Mouse (Mus musculus) v-Abl transformed pro-B cells (cell line): ENCODE measurements around the gene Entpd3.

Experiments used
- in situ Hi-C, 2 experiments: fragments of 400-800 bp; cut with MboI; formaldehyde crosslinking; loops; one replicate each; pipeline ENCODE4 v1.15.1; 2025; ENCODE audit not compliant: unreplicated experiment in 2 of 2

Entpd3 gene

DNA sequence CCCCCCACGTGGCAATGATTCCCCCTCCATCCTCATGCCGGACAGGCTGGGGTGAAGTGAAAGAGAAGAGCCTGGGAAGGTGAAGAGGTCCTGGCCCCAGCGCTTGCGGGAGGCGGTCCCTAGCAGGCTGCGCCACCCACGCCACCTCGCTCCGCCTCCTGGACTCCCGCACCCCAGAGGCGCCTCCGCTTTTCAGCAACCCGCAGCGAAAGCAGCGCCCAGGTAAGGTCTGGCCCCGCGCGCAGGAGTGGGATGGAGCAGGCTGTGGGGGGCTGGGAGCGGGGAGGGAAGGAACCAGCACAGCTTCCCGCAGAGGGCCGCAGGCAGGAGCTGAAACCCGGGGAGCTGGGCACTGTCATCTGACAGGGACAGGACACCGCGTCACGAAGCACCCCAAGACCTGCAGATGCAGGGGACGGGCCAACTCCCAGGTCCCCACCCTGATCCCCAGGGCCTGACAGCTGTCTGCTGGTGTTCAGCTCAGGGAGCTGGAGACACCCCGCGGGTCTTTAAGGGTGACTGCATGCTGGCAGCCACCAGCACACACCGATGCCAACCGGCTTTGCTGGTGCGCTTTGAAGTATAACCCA, at the start of gene Entpd3:
Gene Entpd3 (plus strand): TSS at position 157 of the 590 bp plus-strand sequence.
- in situ Hi-C loops: no loop called here

DNA sequence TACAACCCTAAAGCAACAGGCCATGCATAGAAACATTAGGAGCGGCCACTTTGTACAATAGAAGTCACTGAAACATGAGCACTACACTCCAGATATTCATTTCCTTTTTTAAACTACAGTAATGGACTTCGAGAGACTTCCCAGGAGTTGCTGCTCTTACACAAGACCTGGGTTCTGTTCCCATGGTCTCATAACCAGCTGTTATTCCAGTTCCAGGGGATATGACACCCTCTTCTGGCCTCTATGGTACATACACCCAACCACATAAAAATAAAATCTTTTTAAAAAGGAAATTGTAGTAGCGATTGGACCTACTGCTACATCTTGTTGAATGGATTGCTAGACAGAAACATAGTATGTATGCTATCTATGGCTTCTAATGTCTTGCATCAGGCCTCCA, 48.1 kb upstream of the Entpd3 start:
- in situ Hi-C loops: loop anchor here (10.0 to 25.0 kb wide), 5 partner anchors 357 to 1496 kb away; partner anchors contain the start of genes Ctnnb1 (in 1 of the 2) and Pomgnt2 (in 1 of the 2)

DNA sequence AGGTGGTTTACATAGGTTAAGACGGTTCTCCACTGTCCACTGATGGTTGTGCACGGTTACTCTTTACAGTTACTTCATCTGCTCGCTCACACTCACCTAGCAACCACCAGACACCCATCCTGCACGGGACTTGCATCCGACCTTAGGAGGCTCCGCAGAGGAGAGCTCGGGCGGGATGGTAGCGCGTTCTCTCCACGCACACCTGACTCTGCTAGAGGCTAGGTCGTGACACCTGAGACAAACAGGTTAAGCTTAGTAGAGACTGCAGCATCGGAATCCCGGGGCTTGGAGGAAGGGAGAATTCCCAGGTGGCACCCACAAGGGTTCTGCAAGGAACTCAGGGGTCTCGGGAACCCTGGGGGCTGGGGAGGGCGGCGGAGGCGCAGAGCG, 47.6 kb upstream of the Entpd3 start, which contains the start of gene Eif1b:
Gene Eif1b (plus strand): TSS at position 223 of the 390 bp plus-strand sequence.
- in situ Hi-C loops: loop anchor here (10.0 to 25.0 kb wide), 5 partner anchors 357 to 1495 kb away; partner anchors contain the start of genes Ctnnb1 (in 1 of the 2) and Pomgnt2 (in 1 of the 2)

DNA sequence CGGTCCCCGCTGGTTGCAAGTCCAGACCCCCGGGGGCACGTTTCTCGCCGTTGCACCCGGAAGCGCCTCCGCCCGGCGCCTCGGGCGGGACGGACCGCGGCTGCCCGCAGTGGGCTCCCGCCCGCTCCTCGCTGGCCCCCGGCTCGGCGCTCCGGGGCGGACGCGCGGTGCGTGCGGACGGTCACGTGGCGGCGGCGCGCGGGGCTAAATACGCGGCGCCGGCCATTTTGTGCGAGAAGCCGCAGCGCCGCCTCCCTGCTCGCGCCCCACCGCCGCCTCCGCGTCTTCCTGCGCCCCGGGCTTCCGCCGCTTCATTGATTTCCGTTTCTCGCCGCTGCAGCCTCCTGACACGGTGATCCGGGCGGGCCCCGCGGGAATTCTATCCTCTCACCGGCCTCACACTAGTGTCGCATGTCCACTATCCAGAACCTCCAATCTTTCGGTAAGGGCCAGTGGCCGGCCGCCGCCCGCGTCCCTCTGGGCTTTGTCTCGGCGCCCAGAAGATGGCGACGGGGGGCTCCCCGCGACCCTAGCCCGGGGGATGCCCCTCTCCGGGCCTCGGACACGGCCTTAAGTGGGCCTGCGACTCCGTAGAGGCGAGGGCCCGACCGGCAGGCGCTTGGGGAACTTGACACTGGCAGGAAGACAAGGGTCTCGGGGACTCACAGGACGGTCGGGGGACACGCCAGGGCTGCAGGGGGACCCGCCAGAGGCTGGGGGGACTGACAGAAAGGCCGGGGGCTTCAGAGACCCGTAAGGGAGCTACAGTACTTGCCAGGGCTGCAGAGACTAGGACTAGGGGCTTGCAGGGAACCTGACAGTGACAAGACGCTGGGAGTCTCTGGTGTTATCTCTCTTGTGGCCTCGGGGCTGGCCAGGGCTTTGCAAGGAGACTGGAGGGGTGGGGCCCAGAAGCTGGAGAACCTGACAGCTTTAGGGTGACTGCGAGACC, 46.9 kb upstream of the Entpd3 start:
- in situ Hi-C loops: loop anchor here (10.0 to 25.0 kb wide), 5 partner anchors 358 to 1495 kb away; partner anchors contain the start of genes Ctnnb1 (in 1 of the 2) and Pomgnt2 (in 1 of the 2)

DNA sequence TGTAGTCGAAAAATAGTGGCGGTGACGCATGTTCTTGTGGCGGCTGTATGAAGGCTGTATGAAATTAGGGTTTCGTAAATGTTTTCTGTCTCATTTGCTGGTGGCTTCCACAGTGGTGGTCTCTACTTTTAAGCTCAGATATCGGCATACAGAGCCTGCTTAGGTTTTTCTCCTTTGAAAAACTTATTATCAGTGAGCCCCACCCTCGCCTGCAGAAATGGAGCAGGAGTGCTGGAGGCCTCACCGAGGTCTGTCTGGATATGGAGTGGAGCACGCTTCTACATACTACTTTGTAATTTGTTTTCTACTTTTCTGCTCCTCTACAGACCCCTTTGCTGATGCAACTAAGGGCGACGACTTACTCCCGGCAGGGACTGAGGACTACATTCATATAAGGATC, 45.8 kb upstream of the Entpd3 start:
- in situ Hi-C loops: loop anchor here (10.0 to 25.0 kb wide), 5 partner anchors 359 to 1494 kb away; partner anchors contain the start of genes Ctnnb1 (in 1 of the 2) and Pomgnt2 (in 1 of the 2)

DNA sequence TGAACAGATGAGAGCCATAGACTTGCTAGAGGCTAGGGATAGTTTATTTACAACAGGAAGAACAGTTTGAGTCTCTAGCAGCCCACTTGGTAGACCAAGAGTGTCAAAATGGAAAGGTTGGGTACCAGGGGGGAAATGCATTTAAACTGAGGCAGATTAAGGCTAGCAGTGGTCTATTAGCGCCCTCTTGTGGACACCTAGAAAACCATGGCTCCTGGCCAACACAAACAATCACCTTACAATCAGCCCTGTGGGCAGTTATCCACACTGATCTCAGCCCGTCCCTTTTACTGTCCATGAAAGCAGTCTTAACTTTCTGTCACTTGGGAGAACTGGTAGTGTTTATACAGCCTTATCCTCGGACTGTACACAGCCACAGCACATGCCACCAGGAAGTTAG, 42.9 kb upstream of the Entpd3 start:
- in situ Hi-C loops: loop anchor here (5.0 to 25.0 kb wide), 6 partner anchors 64 to 1491 kb away; partner anchors contain the start of genes Ctnnb1 (in 1 of the 2) and Pomgnt2 (in 1 of the 2)

DNA sequence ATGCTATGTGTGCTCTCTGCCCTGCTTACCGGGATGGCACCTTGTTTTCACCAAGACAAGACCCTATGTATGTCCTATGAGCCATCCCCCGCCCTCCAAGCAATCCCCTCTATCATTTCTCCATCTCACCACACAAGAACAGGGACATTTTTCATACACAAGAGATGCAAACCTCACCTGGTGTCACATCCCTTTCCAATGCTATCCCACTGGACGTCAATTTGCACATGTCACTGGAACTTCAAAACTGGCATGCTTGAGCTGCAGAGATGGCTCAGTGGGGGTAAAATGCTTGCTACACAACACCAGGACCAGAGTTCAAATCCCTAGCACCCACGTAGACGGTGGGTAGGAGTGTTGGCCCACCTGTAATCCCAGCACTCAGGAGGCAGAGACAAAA, 41.6 kb upstream of the Entpd3 start:
- in situ Hi-C loops: loop anchor here (5.0 to 25.0 kb wide), 6 partner anchors 66 to 1489 kb away; partner anchors contain the start of genes Ctnnb1 (in 1 of the 2) and Pomgnt2 (in 1 of the 2)

DNA sequence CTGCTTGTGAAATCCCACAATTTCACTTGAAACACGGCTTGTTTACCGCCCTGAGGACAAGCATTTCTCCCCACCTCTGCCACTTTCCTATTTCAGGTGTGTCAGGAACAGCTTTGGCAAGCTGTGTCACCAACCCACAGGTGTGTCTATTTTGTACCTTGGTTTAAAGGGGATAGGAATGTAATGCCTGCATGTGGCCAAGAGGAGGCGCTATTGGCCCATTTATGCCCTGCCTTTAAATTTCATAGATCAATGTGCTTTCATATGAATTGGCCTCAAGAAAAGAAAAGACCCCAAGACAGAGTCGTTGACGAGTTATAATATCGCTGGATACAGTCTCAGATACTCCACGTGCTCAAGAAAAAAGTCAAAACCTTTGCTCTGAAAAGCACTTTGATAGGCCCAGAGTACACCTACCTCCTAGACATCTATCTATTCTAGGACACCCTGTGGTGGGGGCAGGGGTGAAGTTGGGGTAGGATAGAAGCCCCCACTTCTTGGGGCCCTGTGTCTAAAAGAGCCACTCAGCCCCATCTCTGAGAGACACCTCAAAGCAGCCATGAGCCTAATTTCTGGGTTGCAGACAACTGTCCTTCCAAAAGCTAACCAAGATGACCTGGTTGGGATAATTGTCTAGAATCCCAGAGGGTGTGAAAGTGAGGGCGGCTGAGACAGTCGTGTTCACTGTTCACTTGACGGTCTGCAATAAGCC, 38.3 kb upstream of the Entpd3 start:
- in situ Hi-C loops: loop anchor here (5.0 to 25.0 kb wide), 5 partner anchors 86 to 1086 kb away; no protein-coding TSS in a partner anchor

DNA sequence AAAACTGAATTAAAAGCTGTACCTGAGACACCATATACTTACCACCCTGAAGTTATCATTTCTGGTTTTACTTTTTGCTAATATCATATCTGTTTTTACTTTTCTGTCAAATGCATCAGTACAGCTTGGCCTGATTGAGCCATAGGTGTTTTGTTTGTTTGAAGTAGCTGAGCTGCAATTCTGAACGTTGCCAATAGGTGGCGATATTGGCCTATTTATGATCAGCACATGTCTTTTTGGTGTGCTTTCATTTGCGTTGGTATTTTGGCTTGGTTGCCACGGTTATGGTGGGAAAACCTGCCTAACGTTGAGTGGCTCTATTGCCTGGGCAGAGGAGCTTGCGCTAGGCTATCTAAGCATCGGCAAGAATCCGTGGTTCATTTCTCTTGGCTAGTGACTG, 37.6 kb upstream of the Entpd3 start:
- in situ Hi-C loops: loop anchor here (5.0 to 25.0 kb wide), 5 partner anchors 85 to 1085 kb away; no protein-coding TSS in a partner anchor

DNA sequence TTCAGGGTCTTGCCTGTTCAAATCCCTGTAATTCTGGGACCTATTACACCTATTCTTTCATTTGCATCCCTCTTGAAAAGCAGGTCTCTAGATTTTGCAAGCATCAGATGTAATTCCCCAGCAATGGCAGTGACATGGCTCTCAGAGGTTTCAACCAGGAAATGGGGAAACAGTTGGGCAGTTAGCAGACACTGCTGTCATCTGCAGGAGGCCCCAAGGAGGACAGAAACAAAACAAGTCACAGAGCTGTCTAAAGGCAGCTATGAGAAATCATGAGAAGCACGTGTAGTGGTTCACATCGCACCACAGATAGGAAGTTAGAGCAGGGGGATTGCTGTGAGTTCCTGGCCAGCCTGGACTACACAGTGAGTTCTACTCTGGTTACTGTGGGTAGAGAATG, 35.2 kb upstream of the Entpd3 start:
- in situ Hi-C loops: loop anchor here (5.0 to 25.0 kb wide), 5 partner anchors 83 to 1083 kb away; no protein-coding TSS in a partner anchor

DNA sequence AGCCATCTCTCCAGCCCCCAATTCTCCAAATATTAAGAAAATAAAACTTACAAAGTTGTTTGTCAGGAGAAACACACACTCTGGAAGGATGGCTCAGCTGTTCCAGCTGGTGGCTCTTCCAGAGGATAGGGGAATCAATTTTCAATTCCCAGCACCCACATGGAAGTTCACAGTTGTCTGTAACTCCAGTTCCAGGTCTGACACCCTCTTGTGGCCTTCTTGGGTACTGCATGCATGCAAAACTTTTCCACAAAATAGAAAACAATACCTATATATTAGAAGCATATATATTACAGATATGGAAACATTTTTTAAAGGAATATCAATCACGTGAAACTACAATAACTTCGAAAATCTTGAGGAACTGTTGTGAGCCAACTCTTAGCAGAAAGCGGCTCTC, 27.8 kb upstream of the Entpd3 start:
- in situ Hi-C loops: loop anchor here in 1 of 2 experiments (25.0 kb wide), 1 partner anchor 1076 kb away; no protein-coding TSS in a partner anchor

DNA sequence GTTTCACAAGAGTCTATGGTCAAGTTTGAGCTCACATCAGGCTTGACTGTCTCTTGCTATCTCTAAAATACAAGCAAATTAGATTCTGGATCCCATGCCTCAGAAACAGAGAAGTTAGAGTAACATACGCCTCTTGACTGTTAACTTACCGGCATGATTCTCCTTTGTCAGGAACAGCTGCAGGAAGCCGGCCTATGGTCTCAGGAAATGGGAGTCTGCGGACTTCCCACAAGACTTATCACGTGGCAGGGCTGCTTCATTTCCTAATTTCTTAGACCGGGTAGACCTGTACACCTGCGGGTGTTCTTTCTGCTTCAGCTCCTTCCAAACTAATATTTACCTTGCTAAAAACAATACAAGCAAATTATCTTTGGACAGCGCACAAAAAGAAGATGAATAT, 22.9 kb upstream of the Entpd3 start:
- in situ Hi-C loops: loop anchor here in 1 of 2 experiments (25.0 kb wide), 1 partner anchor 1071 kb away; no protein-coding TSS in a partner anchor

DNA sequence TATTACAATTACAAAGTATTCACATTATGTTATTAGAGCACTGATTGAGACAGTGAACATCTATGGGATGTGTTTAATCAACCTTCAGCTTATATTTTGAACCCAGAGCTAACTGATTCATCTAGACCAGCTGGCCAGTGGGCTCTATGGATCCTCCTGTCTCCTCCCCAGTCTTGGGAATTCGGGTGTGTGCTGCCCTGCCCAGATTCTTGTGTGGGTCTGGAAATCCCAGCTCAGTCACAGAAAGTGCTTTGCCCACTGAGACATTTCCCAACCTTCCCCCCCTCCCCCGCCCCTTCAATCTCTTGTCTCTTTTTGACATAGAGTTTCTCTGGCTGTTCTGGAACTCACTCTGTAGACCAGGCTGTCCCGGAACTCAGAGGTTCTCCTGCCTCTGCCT, 20.7 kb upstream of the Entpd3 start:
- in situ Hi-C loops: loop anchor here in 1 of 2 experiments (25.0 kb wide), 1 partner anchor 1068 kb away; no protein-coding TSS in a partner anchor

DNA sequence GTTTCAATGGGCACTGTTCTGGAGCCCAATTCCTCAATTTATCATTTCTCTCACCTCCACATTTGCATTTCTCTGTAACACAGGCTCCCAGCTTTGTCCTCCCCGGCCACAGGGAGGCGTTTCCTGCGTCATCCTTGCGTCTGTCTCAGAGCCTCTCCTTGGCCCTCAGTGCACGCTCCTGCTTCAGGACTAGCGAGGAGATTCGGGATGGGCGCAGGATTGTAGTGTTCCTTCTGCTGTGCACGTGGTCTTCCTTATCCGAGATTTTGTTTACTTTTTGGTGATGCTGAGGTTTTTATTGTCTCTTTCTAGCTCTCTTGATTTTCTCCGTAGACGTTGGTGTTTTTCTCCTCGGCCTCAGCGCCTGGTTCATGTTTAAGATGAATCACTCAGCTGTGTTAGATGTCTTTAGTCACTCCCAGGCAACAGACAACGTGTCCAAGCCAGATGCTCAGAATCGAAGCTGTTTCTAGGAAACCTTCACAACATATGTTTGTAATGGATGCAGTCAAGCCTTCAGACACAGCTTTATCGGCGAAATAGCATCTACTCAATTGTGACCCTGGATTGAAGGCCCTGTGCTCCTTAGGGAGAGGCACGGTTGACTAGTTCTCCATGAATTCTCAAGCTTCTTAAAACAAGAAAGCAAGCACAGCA, 20.0 kb upstream of the Entpd3 start:
- in situ Hi-C loops: loop anchor here in 1 of 2 experiments (25.0 kb wide), 1 partner anchor 1068 kb away; no protein-coding TSS in a partner anchor

DNA sequence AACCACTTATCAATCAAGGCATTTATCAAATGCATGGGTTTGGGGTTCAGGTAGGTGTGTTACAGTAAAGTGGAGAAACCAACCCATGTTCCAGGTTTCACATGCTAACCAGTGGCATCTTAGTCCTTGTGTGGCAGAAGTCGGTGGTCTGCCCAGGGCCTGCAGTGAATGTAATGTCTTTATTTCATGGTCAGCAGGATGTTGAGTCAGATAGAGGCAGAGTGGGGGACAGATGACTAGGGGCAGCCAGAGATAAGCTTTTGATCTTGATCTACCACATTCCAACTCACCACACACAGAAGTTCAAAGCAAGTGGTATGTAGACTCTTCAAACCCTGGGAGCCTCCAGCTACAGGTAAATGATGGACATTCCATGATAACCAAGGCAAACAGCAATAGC, 18.5 kb upstream of the Entpd3 start:
- in situ Hi-C loops: loop anchor here in 1 of 2 experiments (25.0 kb wide), 1 partner anchor 1066 kb away; no protein-coding TSS in a partner anchor

DNA sequence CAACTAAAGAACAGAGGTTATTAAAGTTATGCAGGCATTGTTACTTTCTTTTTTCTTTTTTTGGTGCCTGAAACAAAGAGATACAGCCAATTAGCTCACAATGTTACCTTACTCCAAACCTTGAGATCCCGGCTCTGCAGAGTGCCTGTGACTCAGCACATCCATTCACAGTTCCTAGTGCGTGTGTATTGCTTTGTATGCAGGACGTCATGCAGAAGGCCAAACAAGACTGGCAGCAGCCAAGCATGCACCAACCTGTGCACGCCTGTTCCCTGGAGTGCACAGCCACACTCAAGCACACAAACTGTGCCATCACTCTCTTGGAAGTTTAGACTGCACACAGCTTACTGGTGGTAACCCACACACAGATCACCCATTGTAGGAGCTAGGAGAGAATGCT, 12.3 kb upstream of the Entpd3 start:
- in situ Hi-C loops: no loop called here

DNA sequence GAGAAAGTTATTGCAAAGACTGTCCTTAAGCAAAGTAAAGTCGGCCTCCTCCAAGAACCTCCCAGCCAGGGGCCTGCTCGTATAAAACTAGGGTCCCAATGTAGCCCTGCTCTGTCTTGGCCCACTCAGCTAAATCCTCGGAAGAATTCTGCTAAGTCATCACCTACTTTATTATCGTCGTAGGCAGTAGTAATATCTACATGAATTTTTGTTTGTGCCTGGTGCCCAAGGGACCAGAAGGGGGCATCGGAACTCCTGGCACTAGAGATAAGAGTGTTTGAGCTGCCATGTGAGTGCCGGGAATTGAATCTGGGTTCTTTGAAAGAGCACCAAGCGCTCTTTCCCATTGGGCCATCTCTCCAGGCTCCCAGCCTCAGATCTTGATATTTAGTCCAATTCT, 11.7 kb upstream of the Entpd3 start:
- in situ Hi-C loops: no loop called here

DNA sequence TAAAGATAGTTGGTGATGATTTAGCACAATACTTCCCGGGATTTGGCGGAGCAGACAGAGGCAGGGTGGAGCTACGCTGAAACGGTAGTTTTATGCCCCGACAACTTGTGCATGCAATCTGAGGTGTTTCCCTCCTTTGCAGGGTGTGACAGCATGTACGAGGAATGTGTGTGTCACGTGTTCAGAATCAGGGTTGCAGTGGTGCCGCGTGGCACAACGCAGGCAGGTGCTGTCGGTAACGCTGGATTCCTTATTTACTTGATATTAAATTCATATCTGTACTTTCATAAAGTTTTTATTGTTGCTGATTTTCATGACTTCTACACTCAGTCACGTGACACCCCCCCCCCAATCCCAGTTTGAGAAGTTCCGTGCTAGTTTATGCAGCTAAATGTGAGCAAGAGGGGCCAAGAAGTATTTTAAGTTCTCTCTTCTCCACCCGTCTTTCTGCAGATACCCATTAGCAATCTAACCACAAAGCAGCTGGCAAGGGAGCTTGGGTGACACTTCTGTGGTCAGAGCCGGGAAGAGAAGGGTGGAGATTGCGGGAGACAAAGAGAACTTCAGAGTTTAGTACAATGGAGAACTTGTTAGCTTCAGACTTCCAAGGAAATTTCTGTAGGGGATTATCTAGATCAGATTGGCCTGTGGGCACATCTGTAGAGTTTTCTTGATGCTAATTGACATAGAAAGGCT, 10.7 kb upstream of the Entpd3 start:
- in situ Hi-C loops: no loop called here

DNA sequence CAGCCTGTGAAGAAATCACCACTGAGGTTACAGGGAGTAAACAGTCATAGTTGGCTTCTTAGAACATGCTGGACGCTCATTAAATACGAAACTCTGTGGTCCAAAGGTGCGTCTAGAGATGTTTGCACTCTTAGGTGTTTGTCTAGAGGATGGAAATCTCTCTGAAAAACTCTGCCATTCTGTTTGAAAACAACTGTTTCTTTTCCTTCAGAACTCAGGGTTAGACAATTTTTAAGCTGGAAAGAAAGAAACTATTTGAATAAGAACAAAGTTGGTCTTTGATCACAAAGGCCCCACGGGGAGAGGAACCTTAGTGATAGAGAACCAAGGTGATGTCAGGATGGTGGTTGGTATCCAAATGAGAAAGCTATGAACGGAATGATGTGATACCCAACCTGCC, 9.1 kb upstream of the Entpd3 start:
- in situ Hi-C loops: no loop called here
